Mouse (Mus musculus) adrenal gland, postnatal 0 days (tissue): Measurements from ENCODE around the gene Crot. TPM values are rescaled to one million over a fixed set of nuclear protein-coding genes. Genes with fewer than 3 reads are reported as not detected.

Source experiments
- polyA plus RNA-seq: library from polyadenylated mRNA; unstranded; fragments of >200 nt; fragmentation: Nextera tagmentation; extraction: Ambion mirVana; gene quantifications from 2 replicates; pipeline ENCODE4 v1.2.1, GENCODE M21; 2015

The Crot gene
- polyA plus RNA-seq, result 60.9 and 73.6 TPM in 2 replicates

GRCm38 (mm10) chr5:8996686-8997512, at the start of gene Crot:
TSS of gene Crot (minus strand) at chr5:8997324.

Other genes with a start within 250 kb of the Crot start
- 87.7 and 197 TPM in 2 replicates for gene Abcb1b, start 199.2 kb downstream of the Crot start, polyA plus RNA-seq
- 3.4 and 4.1 TPM in 2 replicates for gene Abcb4, start 103.6 kb downstream of the Crot start, polyA plus RNA-seq
- 47.7 and 68.4 TPM in 2 replicates for gene Tmem243, start 103.3 kb upstream of the Crot start, polyA plus RNA-seq
- 14.7 and 19.7 TPM in 2 replicates for gene Dmtf1, start 164.5 kb upstream of the Crot start, polyA plus RNA-seq